Mouse (Mus musculus) G1E (cell line): ENCODE results near the gene Sh3bp4.

Source experiments
- CTCF ChIP-seq: IDR thresholded peaks from 2 replicates; pipeline ENCODE4 v1.5.1; 2012; ENCODE audit warnings: low read depth, low read length, inconsistent platforms, mixed read lengths
- GATA1 ChIP-seq: IDR thresholded peaks from 2 replicates; pipeline ENCODE4 v1.6.1; 2012; ENCODE audit warnings: borderline replicate concordance, low read length, inconsistent platforms, mixed read lengths
- POLR2AphosphoS5 ChIP-seq: IDR thresholded peaks from 2 replicates; pipeline ENCODE4 v1.6.1; 2012; ENCODE audit warnings: low read depth, low read length, inconsistent platforms; ENCODE audit not compliant: insufficient replicate concordance
- TAL1 ChIP-seq: conservative IDR thresholded peaks from 2 replicates; pipeline ENCODE4 v1.6.1; 2012; ENCODE audit warnings: low read depth, low read length, inconsistent platforms, mixed read lengths

DNA sequence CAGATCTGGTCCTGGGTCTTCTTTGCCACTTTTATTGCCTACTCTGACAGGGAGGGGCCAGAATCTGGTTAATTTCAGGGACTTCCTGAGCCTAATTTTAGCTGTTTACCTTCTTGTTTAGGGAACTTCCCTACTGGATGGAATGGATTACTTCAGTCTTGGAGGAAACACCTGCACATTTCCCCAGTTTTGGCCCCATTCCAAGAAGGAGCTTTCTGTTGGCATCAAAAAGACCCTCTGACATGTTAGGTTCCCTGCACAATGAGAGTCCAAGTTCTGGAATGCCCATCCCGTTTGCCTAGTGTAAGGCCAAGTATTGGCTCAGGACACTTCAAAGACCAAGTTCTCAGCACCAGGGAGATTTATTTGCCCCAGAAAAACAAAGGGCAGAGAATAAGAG lies 14.0 kb upstream of the Sh3bp4 start:
- no peak for TF ChIP-seq CTCF
- TF ChIP-seq GATA1: no peak
- TF ChIP-seq POLR2AphosphoS5: no peak
- no peak for TF ChIP-seq TAL1
